8 mouse cellular contexts compared by ENCODE assay signal in the genomic region with DNA sequence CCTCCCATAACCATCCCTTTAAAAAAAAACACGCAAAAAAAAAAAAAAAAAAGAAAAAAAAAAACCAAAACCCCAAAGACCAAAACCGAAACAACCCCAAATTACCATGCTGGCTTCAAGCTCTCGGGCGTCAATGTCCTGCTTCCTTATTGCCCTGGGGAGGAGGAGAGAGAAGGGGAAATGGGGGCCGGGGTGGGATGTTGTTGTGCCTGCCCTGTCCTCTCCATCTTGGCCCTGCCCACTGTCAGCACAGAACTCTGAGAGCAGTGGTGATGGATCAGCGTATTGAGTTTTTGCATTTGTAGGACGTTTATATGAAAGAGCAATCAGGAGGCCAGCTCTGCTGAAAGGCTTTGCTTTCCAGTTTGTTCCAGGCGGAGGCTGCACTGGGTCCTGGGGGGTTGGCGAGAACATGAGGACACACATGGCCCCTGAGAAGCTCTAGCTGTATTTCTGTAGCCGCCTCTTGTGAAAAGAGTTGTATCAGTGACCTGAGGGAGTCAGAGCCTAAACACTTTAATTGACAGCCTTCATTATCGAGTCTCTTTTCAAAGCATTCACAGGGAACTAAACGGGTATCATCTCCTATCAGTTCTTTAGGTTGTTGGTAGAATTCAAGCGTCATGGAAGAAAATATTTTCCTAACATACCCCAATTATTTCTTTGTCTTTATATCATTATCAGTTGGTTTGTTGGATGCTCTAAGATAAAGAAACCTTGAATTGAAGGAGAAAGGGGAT. TPM values are rescaled to one million over a fixed set of nuclear protein-coding genes. Genes with fewer than 3 reads are reported as not detected.
DNase-seq lines count a peak whose midpoint lies in the region; ATAC-seq and TF ChIP-seq lines count a peak whose summit lies in the region.

No protein-coding gene starts in this region.

- DNase-seq in adrenal gland, postnatal 10 days, result peak; percentile 32
- DNase-seq in adrenal gland, postnatal 25 days, result no peak
- DNase-seq in limb, embryonic 14.5 days (ENCODE audit: low spot score), result no peak
- peak; percentile 26 for DNase-seq in midbrain, embryonic 14.5 days
- DNase-seq in right cerebral cortex, adult 2 months (ENCODE audit: low spot score in 2 of 2), result no peak
- no peak for DNase-seq in layer of hippocampus, adult 9-11 months

- peak overlapping the region; percentile 93 for H3K27ac ChIP-seq in heart, embryonic 12.5 days (ENCODE audit: poor library complexity, severe bottlenecking)
- peak overlapping the region; percentile 75 for H3K27ac ChIP-seq in limb, embryonic 14.5 days (replicated peaks; ENCODE audit: low read depth, low read length)
- H3K27ac ChIP-seq in midbrain, embryonic 14.5 days (replicated peaks; ENCODE audit: low read depth, low read length), result peak overlapping the region; percentile 74

- H3K9me3 ChIP-seq in heart, embryonic 12.5 days (replicated peaks), result no peaks in the 10 kb centered on the region
- no peaks in the 10 kb centered on the region for H3K9me3 ChIP-seq in limb, embryonic 14.5 days (ENCODE audit: control insufficient read depth, low read length)
- H3K9me3 ChIP-seq in midbrain, embryonic 14.5 days (ENCODE audit: control insufficient read depth, low read length), result no peaks in the 10 kb centered on the region

- peak overlapping the region; percentile 51 for H3K9ac ChIP-seq in heart, embryonic 12.5 days
- H3K9ac ChIP-seq in limb, embryonic 14.5 days (ENCODE audit: low read depth, low read length, severe bottlenecking), result no peak overlapping the region
- no peak overlapping the region; the same call in 1 of the 2 replicates for H3K9ac ChIP-seq in midbrain, embryonic 14.5 days (replicated peaks; ENCODE audit: low read length)

- no peaks in the 10 kb centered on the region for H3K36me3 ChIP-seq in heart, embryonic 12.5 days
- peaks cover 7% of the 10 kb centered on the region; the same call in 1 of the 2 replicates for H3K36me3 ChIP-seq in limb, embryonic 14.5 days (ENCODE audit: control insufficient read depth, insufficient read depth, low read length)
- no peaks in the 10 kb centered on the region for H3K36me3 ChIP-seq in midbrain, embryonic 14.5 days (ENCODE audit: control insufficient read depth, insufficient read depth, low read length)

- no peak for TF ChIP-seq POLR2A in limb, embryonic 14.5 days (IDR thresholded peaks at IDR 0.05; ENCODE audit: borderline replicate concordance, extremely low read depth, insufficient read depth, insufficient read length)

- WGBS in heart, embryonic 12.5 days, result 8% methylated on average over 13 of the region's 13 CpGs
- WGBS in limb, embryonic 14.5 days, result 6% methylated on average over 13 of the region's 13 CpGs
- 11% methylated on average over 13 of the region's 13 CpGs for WGBS in midbrain, embryonic 14.5 days

- H3K4me1 ChIP-seq in heart, embryonic 12.5 days (replicated peaks), result peaks cover 43% of the 10 kb centered on the region
- H3K4me1 ChIP-seq in limb, embryonic 14.5 days (ENCODE audit: control insufficient read depth, insufficient read depth, low read length), result peaks cover 23% of the 10 kb centered on the region
- peaks cover 22% of the 10 kb centered on the region for H3K4me1 ChIP-seq in midbrain, embryonic 14.5 days (ENCODE audit: control insufficient read depth, insufficient read depth, low read length)

- no peaks in the 10 kb centered on the region for H3K27me3 ChIP-seq in heart, embryonic 12.5 days (replicated peaks)
- H3K27me3 ChIP-seq in limb, embryonic 14.5 days (ENCODE audit: control insufficient read depth, insufficient read depth, low read length), result no peaks in the 10 kb centered on the region
- H3K27me3 ChIP-seq in midbrain, embryonic 14.5 days (ENCODE audit: control insufficient read depth, insufficient read depth, low read length), result no peaks in the 10 kb centered on the region

- peak overlapping the region; percentile 31 for H3K4me3 ChIP-seq in heart, embryonic 12.5 days
- H3K4me3 ChIP-seq in limb, embryonic 14.5 days (replicated peaks; ENCODE audit: low read length), result 0 out of 2 replicates have a peak overlapping the region, but pooled peaks have one; percentile 2
- H3K4me3 ChIP-seq in midbrain, embryonic 14.5 days (replicated peaks; ENCODE audit: low read depth, low read length), result no peak overlapping the region

- ATAC-seq in activated CD4-positive, CD25-positive, alpha-beta regulatory T cell, adult 4 months, result peak; percentile 36
- no peak for ATAC-seq in heart, embryonic 12.5 days (ENCODE audit: insufficient number of reproducible peaks, low FRiP score)
- ATAC-seq in limb, embryonic 14.5 days (ENCODE audit: low FRiP score, low read depth), result no peak
- no peak for ATAC-seq in midbrain, embryonic 14.5 days (ENCODE audit: low FRiP score, low TSS enrichment)

- H3K4me2 ChIP-seq in heart, embryonic 12.5 days, result peak overlapping the region; percentile 69
- H3K4me2 ChIP-seq in limb, embryonic 14.5 days (replicated peaks; ENCODE audit: low read depth, low read length, severe bottlenecking), result peak overlapping the region; percentile 40
- peak overlapping the region; percentile 26 for H3K4me2 ChIP-seq in midbrain, embryonic 14.5 days (ENCODE audit: low read length)

RNA-seq across cellular contexts. Expression of a gene that starts 38.0 kb away (rescaled TPM):
- 10 to 100 TPM; 24.1 to 31.7 TPM for total RNA-seq in adrenal gland, postnatal 10 days (2021)
- total RNA-seq in adrenal gland, postnatal 25 days (2021), result 26.8 and 27.1 TPM in 2 replicates
- 10 to 100 TPM; 65.2 to 65.3 TPM for polyA plus RNA-seq in activated CD4-positive, CD25-positive, alpha-beta regulatory T cell, adult 4 months (2017; shearing (Covaris generic))
- 16.4 and 17.4 TPM in 2 replicates for polyA plus RNA-seq in heart, embryonic 12.5 days (2016; fragmentation: Nextera tagmentation; extraction: Ambion mirVana)
- polyA plus RNA-seq in limb, embryonic 14.5 days (2012; rRNA removed), result 25.5 and 34.7 TPM in 2 replicates
- 17.8 and 20.0 TPM in 2 replicates for polyA plus RNA-seq in limb, embryonic 14.5 days (2014; fragmentation: Nextera tagmentation; extraction: Ambion mirVana)
- 15.3 and 18.2 TPM in 2 replicates for polyA plus RNA-seq in midbrain, embryonic 14.5 days (2014; fragmentation: Nextera tagmentation; extraction: Ambion mirVana)

Comparison
In these comparisons a context has a peak if more than half of its experiments do, and no peak if none do; other contexts are left out.
1. DNase-seq: peak in adrenal gland, postnatal 10 days (single experiment) and midbrain, embryonic 14.5 days (single experiment); none in adrenal gland, postnatal 25 days (single experiment), limb, embryonic 14.5 days (single experiment), right cerebral cortex, adult 2 months (0 of 2) and layer of hippocampus, adult 9-11 months (single experiment).
2. Peak in every context shown above with its lines, with median percentiles within 50 percentile points of each other: H3K27ac ChIP-seq and H3K4me2 ChIP-seq.